Mouse (Mus musculus) liver, adult 2 months (tissue): Measurements from ENCODE around the gene Fbxo21.

Experiments
- CTCF ChIP-seq: fragments of 200-500 bp; IDR thresholded peaks from 2 replicates; pipeline ENCODE4 v1.5.1; 2011; ENCODE audit warnings: low read depth, low read length, control low read depth
- POLR2A ChIP-seq: fragments of 200-500 bp; IDR thresholded peaks from 2 replicates; pipeline ENCODE4 v1.6.1; 2011; ENCODE audit warnings: low read length, control low read depth; ENCODE audit not compliant: insufficient read depth; ENCODE audit errors: extremely low read depth

DNA sequence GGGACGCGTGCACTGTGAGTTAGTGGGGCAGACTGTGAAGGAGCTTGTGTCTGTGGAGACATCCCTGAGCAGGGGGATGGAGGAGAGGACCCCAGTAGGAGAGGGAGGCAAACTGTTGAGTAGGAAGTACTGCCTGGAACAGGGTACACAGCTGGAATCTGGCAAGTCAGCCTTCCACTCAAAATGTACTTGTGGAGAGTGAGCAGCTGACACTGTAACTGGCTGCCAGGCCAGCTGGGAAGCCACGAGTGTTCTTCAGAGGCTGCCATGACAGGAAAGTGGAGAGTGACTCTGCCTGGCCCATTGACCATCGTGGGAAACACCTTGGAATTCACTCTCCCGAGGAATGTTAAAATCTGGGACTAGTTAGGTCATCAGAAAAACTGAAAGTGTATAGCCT is 5.4 kb downstream of the Fbxo21 start:
- TF ChIP-seq POLR2A (no peak), CTCF (no peak)
